Mouse (Mus musculus): ENCODE measurements around the gene Wdfy3. TPM values are rescaled to one million over a fixed set of nuclear protein-coding genes. Genes with fewer than 3 reads are reported as not detected.

The Wdfy3 gene
- polyA plus RNA-seq, 1 experiment from 2014 or later, result 4.9 TPM

DNA sequence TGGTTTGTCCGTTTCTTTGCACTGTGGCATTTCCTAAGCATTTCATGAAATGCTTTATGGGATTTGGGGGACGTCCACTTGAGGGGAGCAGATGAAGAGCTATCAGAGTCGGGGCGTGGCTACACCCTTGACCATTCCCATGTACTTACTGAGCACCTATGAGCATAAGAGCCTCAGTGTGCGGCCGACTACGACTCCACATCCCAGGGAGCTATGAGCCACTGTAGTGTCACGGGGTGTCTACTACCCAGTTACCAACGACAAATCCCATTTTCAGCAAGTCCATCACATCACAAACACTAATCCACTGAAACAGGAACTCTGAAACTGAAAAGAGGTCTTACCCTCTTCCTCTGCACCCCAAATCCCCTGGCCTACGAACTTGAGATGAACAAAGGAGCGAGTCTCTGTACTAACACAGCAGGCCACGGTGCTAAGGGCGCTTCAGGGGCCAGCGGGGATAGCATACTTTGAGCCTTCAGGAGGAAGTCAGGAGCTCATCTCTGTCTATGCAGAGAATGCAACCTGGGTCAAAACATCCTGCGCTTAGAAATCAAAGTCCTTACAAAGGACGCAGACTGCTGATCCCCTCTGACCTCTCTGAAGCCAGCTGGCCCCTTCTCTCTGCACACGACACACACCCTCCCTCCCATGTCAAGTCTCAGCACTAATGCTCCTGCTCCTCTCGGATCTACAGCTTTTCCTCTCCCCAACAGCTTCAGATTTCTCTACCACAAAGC is 6.5 kb downstream of the Wdfy3 start:
- H3K9ac ChIP-seq (ENCODE audit: low read length), result no peak overlapping the region
- no peak for DNase-seq (ENCODE audit: low spot score)
- no peaks in the 10 kb centered on the region for H3K27me3 ChIP-seq (ENCODE audit: control insufficient read depth, insufficient read depth, low read length)
- peaks cover 3% of the 10 kb centered on the region; the same call in 1 of the 2 replicates for H3K4me1 ChIP-seq (replicated peaks; ENCODE audit: control insufficient read depth, insufficient read depth)
- H3K9me3 ChIP-seq (ENCODE audit: control insufficient read depth, low read length), result no peaks in the 10 kb centered on the region
- WGBS, result 66% methylated on average over 18 of the region's 18 CpGs
- no peak overlapping the region for H3K4me3 ChIP-seq (ENCODE audit: low read depth, low read length)
- no peak overlapping the region for H3K4me2 ChIP-seq (replicated peaks; ENCODE audit: low read depth)
- TF ChIP-seq EP300 (optimal IDR thresholded peaks at IDR 0.05) (no peak), CTCF (IDR thresholded peaks at IDR 0.05; ENCODE audit: low read depth) (no peak)
- H3K36me3 ChIP-seq (ENCODE audit: control insufficient read depth, insufficient read depth, low read length), result no peaks in the 10 kb centered on the region
- no peak overlapping the region for H3K27ac ChIP-seq (replicated peaks)
- ATAC-seq (ENCODE audit: low FRiP score, low TSS enrichment), result no peak

GRCm38 (mm10) chr5:102061816-102062215 is 7.9 kb downstream of the Wdfy3 start:
- TF ChIP-seq CTCF (IDR thresholded peaks at IDR 0.05; ENCODE audit: low read depth), result no peak
- TF ChIP-seq EP300 (optimal IDR thresholded peaks at IDR 0.05), result no peak
- Histone ChIP-seq H3K27ac (replicated peaks) (no peak overlapping the region), H3K4me1 (replicated peaks; ENCODE audit: control insufficient read depth, insufficient read depth) (peaks cover 3% of the 10 kb centered on the region; the same call in 1 of the 2 replicates), H3K4me3 (ENCODE audit: low read depth, low read length) (no peak overlapping the region), H3K4me2 (replicated peaks; ENCODE audit: low read depth) (no peak overlapping the region), H3K27me3 (ENCODE audit: control insufficient read depth, insufficient read depth, low read length) (no peaks in the 10 kb centered on the region), H3K9ac (ENCODE audit: low read length) (no peak overlapping the region), H3K36me3 (ENCODE audit: control insufficient read depth, insufficient read depth, low read length) (no peaks in the 10 kb centered on the region), H3K9me3 (ENCODE audit: control insufficient read depth, low read length) (no peaks in the 10 kb centered on the region)
- ATAC-seq (ENCODE audit: low FRiP score, low TSS enrichment), result no peak
- no peak for DNase-seq (ENCODE audit: low spot score)
- WGBS, result 62% methylated on average over 5 of the region's 5 CpGs

DNA sequence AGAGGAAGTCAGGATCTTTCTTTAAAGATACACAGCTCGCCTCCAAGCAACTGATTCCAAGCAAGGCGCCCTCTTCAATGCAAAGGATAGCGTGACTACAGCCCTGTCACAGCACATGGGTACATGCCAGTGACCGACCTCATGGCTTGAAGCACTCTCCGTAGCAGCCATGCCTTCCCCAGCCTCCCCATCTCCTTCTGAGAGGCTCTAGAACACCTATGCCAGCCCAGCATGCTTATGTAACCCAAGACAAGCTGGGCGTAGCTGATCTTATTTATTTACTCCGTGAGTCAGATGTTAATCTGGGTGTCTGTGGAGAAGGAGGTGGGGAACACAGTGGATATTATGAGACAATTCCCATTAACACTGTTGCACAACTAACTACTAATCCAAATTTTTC is 13.8 kb downstream of the Wdfy3 start:
- TF ChIP-seq EP300 (optimal IDR thresholded peaks at IDR 0.05) (no peak), CTCF (IDR thresholded peaks at IDR 0.05; ENCODE audit: low read depth) (no peak)
- no peak overlapping the region for H3K4me3 ChIP-seq (ENCODE audit: low read depth, low read length)
- WGBS, result 54% methylated on average over 7 of the region's 7 CpGs

DNA sequence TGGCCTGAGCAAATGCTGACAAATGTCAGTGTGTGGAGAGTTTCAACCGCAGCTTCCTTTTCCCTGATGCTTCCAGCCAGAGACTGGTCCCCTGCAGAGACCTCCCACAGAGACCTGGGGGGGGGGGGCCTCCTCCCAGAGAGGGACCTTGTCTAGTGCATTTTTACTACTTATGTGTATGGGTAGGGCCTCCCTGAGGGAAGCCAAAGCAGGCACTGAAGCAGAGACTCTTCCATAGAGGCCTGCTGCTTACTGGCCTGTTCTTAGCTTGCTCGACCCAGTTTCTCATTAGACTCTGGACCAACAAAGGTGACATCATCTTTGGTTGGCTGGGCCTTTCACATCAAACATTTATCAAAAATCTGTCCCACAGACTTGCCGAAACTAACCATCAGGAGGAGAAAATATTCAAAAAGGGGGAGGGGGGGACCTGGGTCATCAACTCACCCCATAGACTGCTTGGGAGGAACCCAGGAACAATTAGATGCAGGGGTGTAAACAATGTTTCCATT is 14.5 kb downstream of the Wdfy3 start:
- ATAC-seq (ENCODE audit: low FRiP score, low TSS enrichment), result 0 out of 2 replicates have a peak, but pooled peaks have one; percentile 60
- WGBS, result 38% methylated on average over 3 of the region's 3 CpGs

More for the DNA sequence above, 13.8 kb downstream of the Wdfy3 start:
- Histone ChIP-seq H3K36me3 (ENCODE audit: control insufficient read depth, insufficient read depth, low read length) (no peaks in the 10 kb centered on the region), H3K4me2 (replicated peaks; ENCODE audit: low read depth) (no peak overlapping the region), H3K9me3 (ENCODE audit: control insufficient read depth, low read length) (no peaks in the 10 kb centered on the region), H3K9ac (ENCODE audit: low read length) (no peak overlapping the region), H3K27ac (replicated peaks) (0 out of 2 replicates have a peak overlapping the region, but pooled peaks have one; percentile 13), H3K27me3 (ENCODE audit: control insufficient read depth, insufficient read depth, low read length) (no peaks in the 10 kb centered on the region), H3K4me1 (replicated peaks; ENCODE audit: control insufficient read depth, insufficient read depth) (peaks cover 6% of the 10 kb centered on the region; the same call in 1 of the 2 replicates)
- ATAC-seq (ENCODE audit: low FRiP score, low TSS enrichment), result peak; percentile 54; the same call in 1 of the 2 replicates
- no peak for DNase-seq (ENCODE audit: low spot score)

GRCm38 (mm10) chr5:102054511-102055093 is 15.1 kb downstream of the Wdfy3 start:
- 0 out of 2 replicates have a peak, but pooled peaks have one; percentile 15 for ATAC-seq (ENCODE audit: low FRiP score, low TSS enrichment)
- DNase-seq (ENCODE audit: low spot score), result no peak
- no peaks in the 10 kb centered on the region for H3K27me3 ChIP-seq (ENCODE audit: control insufficient read depth, insufficient read depth, low read length)
- TF ChIP-seq EP300 (optimal IDR thresholded peaks at IDR 0.05), result no peak
- no peak for TF ChIP-seq CTCF (IDR thresholded peaks at IDR 0.05; ENCODE audit: low read depth)
- whole genome bisulfite sequencing, result 58% methylated on average over 11 of the region's 11 CpGs
- no peaks in the 10 kb centered on the region for H3K36me3 ChIP-seq (ENCODE audit: control insufficient read depth, insufficient read depth, low read length)
- H3K4me1 ChIP-seq (replicated peaks; ENCODE audit: control insufficient read depth, insufficient read depth), result peaks cover 6% of the 10 kb centered on the region; the same call in 1 of the 2 replicates
- peak overlapping the region; percentile 24; the same call in 1 of the 2 replicates for H3K27ac ChIP-seq (replicated peaks)
- H3K4me2 ChIP-seq (replicated peaks; ENCODE audit: low read depth), result no peak overlapping the region
- no peak overlapping the region for H3K9ac ChIP-seq (ENCODE audit: low read length)
- H3K9me3 ChIP-seq (ENCODE audit: control insufficient read depth, low read length), result no peaks in the 10 kb centered on the region
- H3K4me3 ChIP-seq (ENCODE audit: low read depth, low read length), result no peak overlapping the region

More for the DNA sequence above, 14.5 kb downstream of the Wdfy3 start:
- no peak for DNase-seq (ENCODE audit: low spot score)
- H3K9ac ChIP-seq (ENCODE audit: low read length), result no peak overlapping the region
- peak overlapping the region; percentile 24; the same call in 1 of the 2 replicates for H3K27ac ChIP-seq (replicated peaks)
- no peaks in the 10 kb centered on the region for H3K9me3 ChIP-seq (ENCODE audit: control insufficient read depth, low read length)
- no peak overlapping the region for H3K4me3 ChIP-seq (ENCODE audit: low read depth, low read length)
- H3K4me1 ChIP-seq (replicated peaks; ENCODE audit: control insufficient read depth, insufficient read depth), result peaks cover 6% of the 10 kb centered on the region; the same call in 1 of the 2 replicates
- no peak overlapping the region for H3K4me2 ChIP-seq (replicated peaks; ENCODE audit: low read depth)
- no peaks in the 10 kb centered on the region for H3K36me3 ChIP-seq (ENCODE audit: control insufficient read depth, insufficient read depth, low read length)
- H3K27me3 ChIP-seq (ENCODE audit: control insufficient read depth, insufficient read depth, low read length), result no peaks in the 10 kb centered on the region
- TF ChIP-seq EP300 (optimal IDR thresholded peaks at IDR 0.05) (no peak), CTCF (IDR thresholded peaks at IDR 0.05; ENCODE audit: low read depth) (no peak)

Data from stomach, postnatal 0 days (tissue).